Mouse (Mus musculus): ENCODE results near the gene Mmp3. TPM values are rescaled to one million over a fixed set of nuclear protein-coding genes. Genes with fewer than 3 reads are reported as not detected.
"Not testable (repeated sequence)": the region's sequence is repeated elsewhere in the genome, so short reads cannot be mapped to it uniquely, and the experiment has no call there.

Gene Mmp3
- not detected in 2 replicates for polyA plus RNA-seq (2016; fragmentation: Nextera tagmentation; extraction: Ambion mirVana)

- H3K27me3 ChIP-seq: no peaks in the 10 kb centered on the region
- no peaks in the 10 kb centered on the region for H3K4me1 ChIP-seq
- no peak within 1 kb of the TSS for H3K4me2 ChIP-seq
- H3K4me3 ChIP-seq (replicated peaks): no peak within 1 kb of the TSS
- no peaks in the 10 kb centered on the region for H3K9me3 ChIP-seq
- ATAC-seq (ENCODE audit: low FRiP score): no peak
- H3K9ac ChIP-seq: no peak within 1 kb of the TSS
- H3K36me3 ChIP-seq (replicated peaks): no peaks in the 10 kb centered on the region
- 93% methylated on average over 2 of the region's 2 CpGs for WGBS
- H3K27ac ChIP-seq: no peak within 1 kb of the TSS
These were observed at the start of gene Mmp3 for GRCm38 (mm10) chr9:7445522-7445921. Mmp3 (plus strand) TSS chr9:7445822.

- H3K4me1 ChIP-seq; H3K9me3 ChIP-seq; H3K9ac ChIP-seq; H3K4me3 ChIP-seq (replicated peaks); H3K4me2 ChIP-seq; ATAC-seq (ENCODE audit: low FRiP score); H3K27ac ChIP-seq; H3K36me3 ChIP-seq (replicated peaks); H3K27me3 ChIP-seq: not testable (repeated sequence)
- 84% methylated on average over 8 of the region's 8 CpGs for WGBS
These were observed 49.1 kb upstream of the Mmp3 start for GRCm38 (mm10) chr9:7396556-7396955.

- no peak overlapping the region for H3K4me2 ChIP-seq
- no peak overlapping the region for H3K4me3 ChIP-seq (replicated peaks)
- no peak overlapping the region for H3K9ac ChIP-seq
- WGBS: 83% methylated on average over 2 of the region's 2 CpGs
- H3K9me3 ChIP-seq: no peaks in the 10 kb centered on the region
- no peak for ATAC-seq (ENCODE audit: low FRiP score)
- no peak overlapping the region for H3K27ac ChIP-seq
- no peaks in the 10 kb centered on the region for H3K27me3 ChIP-seq
- H3K4me1 ChIP-seq: no peaks in the 10 kb centered on the region
- H3K36me3 ChIP-seq (replicated peaks): no peaks in the 10 kb centered on the region
These were observed 7.7 kb downstream of the Mmp3 start for GRCm38 (mm10) chr9:7453302-7453701.

- no peak for ATAC-seq (ENCODE audit: low FRiP score)
- WGBS: 87% methylated on average over 1 of the region's 1 CpGs
These were observed 24.6 kb downstream of the Mmp3 start for GRCm38 (mm10) chr9:7470262-7470661.

GRCm38 (mm10) chr9:7483684-7484394 lies 38.2 kb downstream of the Mmp3 start:
- no peaks in the 10 kb centered on the region for H3K36me3 ChIP-seq (replicated peaks)
- H3K4me2 ChIP-seq: no peak overlapping the region
- no peaks in the 10 kb centered on the region for H3K27me3 ChIP-seq
- H3K27ac ChIP-seq: no peak overlapping the region
- 79% methylated on average over 5 of the region's 5 CpGs for WGBS
- no peak overlapping the region for H3K9ac ChIP-seq
- no peak for ATAC-seq (ENCODE audit: low FRiP score)
- H3K4me1 ChIP-seq: no peaks in the 10 kb centered on the region
- no peak overlapping the region for H3K4me3 ChIP-seq (replicated peaks)
- no peaks in the 10 kb centered on the region for H3K9me3 ChIP-seq

More at GRCm38 (mm10) chr9:7470262-7470661, 24.6 kb downstream of the Mmp3 start:
- Histone ChIP-seq H3K27me3 (no peaks in the 10 kb centered on the region), H3K36me3 (replicated peaks) (no peaks in the 10 kb centered on the region), H3K4me1 (no peaks in the 10 kb centered on the region), H3K9me3 (no peaks in the 10 kb centered on the region), H3K4me2 (no peak overlapping the region), H3K9ac (no peak overlapping the region), H3K27ac (no peak overlapping the region), H3K4me3 (replicated peaks) (no peak overlapping the region)

GRCm38 (mm10) chr9:7501138-7501537 lies 55.5 kb downstream of the Mmp3 start:
- H3K4me2 ChIP-seq: no peak overlapping the region
- no peaks in the 10 kb centered on the region for H3K9me3 ChIP-seq
- H3K27me3 ChIP-seq: no peaks in the 10 kb centered on the region
- no peak for ATAC-seq (ENCODE audit: low FRiP score)
- 83% methylated on average over 3 of the region's 3 CpGs for WGBS
- no peak overlapping the region for H3K27ac ChIP-seq
- no peak overlapping the region for H3K9ac ChIP-seq
- H3K36me3 ChIP-seq (replicated peaks): no peaks in the 10 kb centered on the region
- H3K4me1 ChIP-seq: no peaks in the 10 kb centered on the region
- H3K4me3 ChIP-seq (replicated peaks): no peak overlapping the region

- Histone ChIP-seq H3K9ac (no peak within 1 kb of the TSS), H3K9me3 (no peaks in the 10 kb centered on the region), H3K4me2 (no peak within 1 kb of the TSS), H3K4me1 (no peaks in the 10 kb centered on the region), H3K27me3 (no peaks in the 10 kb centered on the region), H3K4me3 (replicated peaks) (no peak within 1 kb of the TSS), H3K27ac (no peak within 1 kb of the TSS), H3K36me3 (replicated peaks) (no peaks in the 10 kb centered on the region)
- no peak for ATAC-seq (ENCODE audit: low FRiP score)
- 95% methylated on average over 3 of the region's 3 CpGs for WGBS
These were observed 56.4 kb downstream of the Mmp3 start, which contains the start of gene Mmp10 for GRCm38 (mm10) chr9:7502051-7502450. Mmp10 (plus strand) TSS chr9:7502352.

Other genes with a start within 250 kb of the Mmp3 start
- not detected in 2 replicates for gene Mmp13, start 173.3 kb upstream of the Mmp3 start, polyA plus RNA-seq (2016; fragmentation: Nextera tagmentation; extraction: Ambion mirVana)
- not detected in 2 replicates for gene Mmp12, start 101.4 kb upstream of the Mmp3 start, polyA plus RNA-seq (2016; fragmentation: Nextera tagmentation; extraction: Ambion mirVana)
- gene Mmp1b, start 57.8 kb upstream of the Mmp3 start, polyA plus RNA-seq (2016; fragmentation: Nextera tagmentation; extraction: Ambion mirVana): not detected in 2 replicates
- gene Mmp10, start 56.5 kb downstream of the Mmp3 start, polyA plus RNA-seq (2016; fragmentation: Nextera tagmentation; extraction: Ambion mirVana): not detected in 2 replicates
- gene Mmp8, start 112.6 kb downstream of the Mmp3 start, polyA plus RNA-seq (2016; fragmentation: Nextera tagmentation; extraction: Ambion mirVana): not detected in 2 replicates
- not detected in 2 replicates for gene Mmp27, start 125.6 kb downstream of the Mmp3 start, polyA plus RNA-seq (2016; fragmentation: Nextera tagmentation; extraction: Ambion mirVana)
- not detected in 2 replicates for gene Mmp20, start 182.4 kb downstream of the Mmp3 start, polyA plus RNA-seq (2016; fragmentation: Nextera tagmentation; extraction: Ambion mirVana)
- not detected in 2 replicates for gene Mmp7, start 246.3 kb downstream of the Mmp3 start, polyA plus RNA-seq (2016; fragmentation: Nextera tagmentation; extraction: Ambion mirVana)